Mouse (Mus musculus) CH12.LX (cell line): ENCODE results near the gene AW011738. TPM values are rescaled to one million over a fixed set of nuclear protein-coding genes. Genes with fewer than 3 reads are reported as not detected.

Experiments used
- DNase-seq: peaks from one replicate; pipeline ENCODE4 v3.0.0-alpha.2; 2013; ENCODE audit errors: extremely low read depth
- H3K27ac ChIP-seq: 2 replicates; pipeline ENCODE4 v1.5.1; 2012; ENCODE audit warnings: low read depth, mild to moderate bottlenecking, control low read depth, moderate library complexity; ENCODE audit not compliant: insufficient read depth
- H3K27me3 ChIP-seq: replicated peaks from 2 replicates; pipeline ENCODE3; 2012; ENCODE audit warnings: inconsistent platforms
- H3K36me3 ChIP-seq, 2 experiments: replicated peaks in 1 of 2; 2 replicates each; pipeline versions ENCODE3 to v1.6.1; 2012; ENCODE audit warnings: inconsistent platforms in 1 of 2, low read length in 1 of 2, mild to moderate bottlenecking in 1 of 2, mixed read lengths in 1 of 2, moderate library complexity in 1 of 2; ENCODE audit not compliant: control insufficient read depth in 1 of 2, insufficient read depth in 1 of 2
- H3K4me1 ChIP-seq, 2 experiments: 2 replicates each; pipeline ENCODE4 v1.6.1; 2012; ENCODE audit warnings: inconsistent platforms in 1 of 2, moderate library complexity in 1 of 2; ENCODE audit not compliant: insufficient read depth in 2 of 2, control insufficient read depth in 1 of 2
- H3K4me2 ChIP-seq: 2 replicates; pipeline ENCODE4 v1.6.1; 2012; ENCODE audit warnings: low read depth, mild to moderate bottlenecking, control low read depth; ENCODE audit not compliant: poor library complexity, insufficient read depth, severe bottlenecking
- H3K4me3 ChIP-seq, 3 experiments: fragments of 150-350 bp in 1 of 3; sonication (generic) in 1 of 3; replicated peaks in 1 of 3; 2 replicates each; pipeline versions ENCODE3 to v1.5.1; 2011 to 2012; ENCODE audit warnings: low read depth in 2 of 3, low read length in 2 of 3, mild to moderate bottlenecking in 2 of 3, moderate library complexity in 2 of 3, control low read depth in 1 of 3, improper control_type of control experiment in 1 of 3, inconsistent platforms in 1 of 3, mixed read lengths in 1 of 3; ENCODE audit not compliant: poor library complexity in 1 of 3
- H3K79me2 ChIP-seq: replicated peaks from 2 replicates; pipeline ENCODE4 v1.6.1; 2012; ENCODE audit warnings: mild to moderate bottlenecking, moderate library complexity; ENCODE audit not compliant: control insufficient read depth, poor library complexity, insufficient read depth, severe bottlenecking; ENCODE audit errors: extremely low read depth
- H3K9ac ChIP-seq: 2 replicates; pipeline ENCODE4 v1.6.1; 2012; ENCODE audit warnings: low read depth, mild to moderate bottlenecking, control low read depth, moderate library complexity; ENCODE audit not compliant: insufficient read depth
- H3K9me3 ChIP-seq: replicated peaks from 2 replicates; pipeline ENCODE3; 2012; ENCODE audit warnings: low read length, inconsistent platforms, mixed read lengths
- CHD1 ChIP-seq: IDR thresholded peaks from 2 replicates; pipeline ENCODE4 v1.6.1; 2012; ENCODE audit warnings: low read depth, low read length, improper control_type of control experiment, inconsistent platforms
- CHD2 ChIP-seq: IDR thresholded peaks from 2 replicates; pipeline ENCODE4 v1.6.1; 2011; ENCODE audit warnings: low read length, improper control_type of control experiment
- CTCF ChIP-seq, 2 experiments: IDR thresholded peaks in 1 of 2; conservative IDR thresholded peaks in 1 of 2; 2 replicates each; pipeline ENCODE4 v1.5.1; 2011 to 2012; ENCODE audit warnings: low read depth in 2 of 2, low read length in 2 of 2, improper control_type of control experiment in 1 of 2, inconsistent platforms in 1 of 2, mild to moderate bottlenecking in 1 of 2, moderate library complexity in 1 of 2
- E2F4 ChIP-seq: IDR thresholded peaks from 2 replicates; pipeline ENCODE4 v1.6.1; 2011; ENCODE audit warnings: low read depth, low read length, improper control_type of control experiment; ENCODE audit not compliant: insufficient replicate concordance
- ELF1 ChIP-seq: IDR thresholded peaks from 2 replicates; pipeline ENCODE4 v1.6.1; 2014; ENCODE audit warnings: low read depth, mild to moderate bottlenecking, inconsistent platforms, low read length, improper control_type of control experiment
- EP300 ChIP-seq: IDR thresholded peaks from 2 replicates; pipeline ENCODE4 v1.6.1; 2011; ENCODE audit warnings: low read length, improper control_type of control experiment
- GABPA ChIP-seq: IDR thresholded peaks from 2 replicates; pipeline ENCODE4 v1.6.1; 2012; ENCODE audit warnings: low read depth, low read length, improper control_type of control experiment, inconsistent platforms; ENCODE audit not compliant: insufficient replicate concordance
- HCFC1 ChIP-seq: IDR thresholded peaks from 2 replicates; pipeline ENCODE4 v1.6.1; 2012; ENCODE audit warnings: low read depth, mild to moderate bottlenecking, inconsistent platforms, low read length, improper control_type of control experiment
- IRF4 ChIP-seq: IDR thresholded peaks from 2 replicates; pipeline ENCODE4 v1.6.1; 2014; ENCODE audit warnings: low read depth, mild to moderate bottlenecking, inconsistent platforms, low read length, improper control_type of control experiment
- JUND ChIP-seq: conservative IDR thresholded peaks from 2 replicates; pipeline ENCODE4 v1.6.1; 2011; ENCODE audit warnings: low read depth, low read length, improper control_type of control experiment
- KAT2A ChIP-seq: IDR thresholded peaks from 2 replicates; pipeline ENCODE4 v1.6.1; 2012; ENCODE audit warnings: low read length, improper control_type of control experiment, inconsistent platforms; ENCODE audit not compliant: insufficient replicate concordance
- MAFK ChIP-seq: IDR thresholded peaks from 2 replicates; pipeline ENCODE4 v1.6.1; 2011; ENCODE audit warnings: low read length, improper control_type of control experiment; ENCODE audit not compliant: insufficient replicate concordance
- MEF2A ChIP-seq: IDR thresholded peaks from 2 replicates; pipeline ENCODE4 v1.6.1; 2014; ENCODE audit warnings: low read depth, mild to moderate bottlenecking, inconsistent platforms, low read length, improper control_type of control experiment, borderline replicate concordance
- MYC ChIP-seq: IDR thresholded peaks from 2 replicates; pipeline ENCODE4 v1.6.1; 2011; ENCODE audit warnings: low read depth, mild to moderate bottlenecking, improper control_type of control experiment, low read length
- NRF1 ChIP-seq: IDR thresholded peaks from 2 replicates; pipeline ENCODE4 v1.6.1; 2014; ENCODE audit warnings: low read depth, mild to moderate bottlenecking, inconsistent platforms, low read length, improper control_type of control experiment, moderate library complexity
- PAX5 ChIP-seq: IDR thresholded peaks from 2 replicates; pipeline ENCODE4 v1.6.1; 2012; ENCODE audit warnings: low read length, inconsistent platforms, mixed read lengths
- POLR2A ChIP-seq: IDR thresholded peaks from 2 replicates; pipeline ENCODE4 v1.6.1; 2011; ENCODE audit warnings: low read depth, mild to moderate bottlenecking, improper control_type of control experiment, low read length
- POLR2AphosphoS2 ChIP-seq: IDR thresholded peaks from 2 replicates; pipeline ENCODE4 v1.6.1; 2011; ENCODE audit warnings: low read depth, low read length, improper control_type of control experiment
- RAD21 ChIP-seq: IDR thresholded peaks from 2 replicates; pipeline ENCODE4 v1.6.1; 2011; ENCODE audit warnings: low read depth, mild to moderate bottlenecking, low read length, improper control_type of control experiment, moderate library complexity
- RCOR1 ChIP-seq: conservative IDR thresholded peaks from 2 replicates; pipeline ENCODE4 v1.6.1; 2012; ENCODE audit warnings: low read depth, mild to moderate bottlenecking, inconsistent platforms, low read length, improper control_type of control experiment
- SIN3A ChIP-seq: IDR thresholded peaks from 2 replicates; pipeline ENCODE4 v1.6.1; 2012; ENCODE audit warnings: low read length, improper control_type of control experiment, inconsistent platforms
- SMC3 ChIP-seq: IDR thresholded peaks from 2 replicates; pipeline ENCODE4 v1.6.1; 2011; ENCODE audit warnings: low read depth, low read length, improper control_type of control experiment
- TBP ChIP-seq: conservative IDR thresholded peaks from 2 replicates; pipeline ENCODE4 v1.6.1; 2011; ENCODE audit warnings: low read depth, low read length, improper control_type of control experiment
- TCF12 ChIP-seq: IDR thresholded peaks from 2 replicates; pipeline ENCODE4 v1.6.1; 2014; ENCODE audit warnings: low read depth, mild to moderate bottlenecking, inconsistent platforms, low read length, improper control_type of control experiment
- USF1 ChIP-seq: IDR thresholded peaks from 2 replicates; pipeline ENCODE4 v1.6.1; 2014; ENCODE audit warnings: low read depth, mild to moderate bottlenecking, inconsistent platforms, low read length, improper control_type of control experiment
- ZKSCAN1 ChIP-seq: IDR thresholded peaks from 2 replicates; pipeline ENCODE4 v1.6.1; 2012; ENCODE audit warnings: low read depth, inconsistent platforms, low read length, improper control_type of control experiment, borderline replicate concordance
- ZNF384 ChIP-seq: IDR thresholded peaks from 2 replicates; pipeline ENCODE4 v1.6.1; 2012; ENCODE audit warnings: low read depth, low read length, improper control_type of control experiment, inconsistent platforms
- dilution Hi-C: fragments of 300-500 bp; cut with MboI; formaldehyde crosslinking; loops from 2 replicates; pipeline ENCODE4 v1.14.3; 2020; ENCODE audit warnings: low sequenced_read_pairs; ENCODE audit not compliant: extremely low pct_unique_long_range_greater_than_20kb, extremely low pct_ligation_motif_present
- in situ Hi-C: fragments of 300-500 bp; cut with MboI; formaldehyde crosslinking; loops from 3 replicates; pipeline ENCODE4 v1.14.3; 2019; ENCODE audit warnings: low sequenced_read_pairs, low pct_ligation_motif_present, low pct_unique_long_range_greater_than_20kb, mixed read lengths
- polyA plus RNA-seq: library from polyadenylated mRNA; unstranded; fragments of >175 nt; gene quantifications from 2 replicates; pipeline ENCODE4 v1.2.1, GENCODE M21; 2012; ENCODE audit warnings: low read depth; ENCODE audit not compliant: insufficient read length
- total RNA-seq, 2 experiments: library from RNA; depleted of rRNA; stranded (reverse); fragments of 300-350 nt in 1 of 2; fragments of >200 nt in 1 of 2; gene quantifications; 2 replicates each; pipeline ENCODE4 v1.2.3; 2012 to 2014

Gene AW011738
- total and polyA plus RNA-seq, 3 experiments: 0.15 to 1.6 (median 0.20) TPM

DNA sequence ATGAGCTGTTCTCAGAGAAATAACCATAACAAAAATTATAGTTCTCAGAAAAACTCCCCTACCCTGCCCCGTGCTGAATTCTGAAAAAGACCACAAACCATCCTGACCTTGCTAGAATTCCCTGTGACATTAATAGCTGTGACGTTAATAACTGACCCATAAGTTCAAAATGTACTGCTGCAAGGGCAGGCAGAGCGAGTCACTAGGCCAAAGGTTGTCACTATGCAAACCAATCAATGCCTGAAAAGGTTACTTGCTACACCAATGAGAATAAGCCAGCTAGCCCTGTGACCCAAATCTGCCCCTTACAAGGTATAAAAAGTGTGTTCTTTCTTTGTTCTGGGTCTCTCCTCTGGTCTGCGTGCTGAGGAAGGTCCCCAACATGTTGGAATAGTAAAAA, 5.8 kb downstream of the AW011738 start:
- Histone ChIP-seq H3K27ac (no peak overlapping the region), H3K36me3 (no peaks in the 10 kb centered on the region), H3K79me2 (no peaks in the 10 kb centered on the region), H3K27me3 (peaks cover 15% of the 10 kb centered on the region), H3K9ac (no peak overlapping the region), H3K9me3 (no peaks in the 10 kb centered on the region), H3K4me3 (no peak overlapping the region), H3K4me1 (peaks cover 0 to 3% of the 10 kb centered on the region in 2 experiments; a peak in 2 of 4 replicates), H3K4me2 (no peak overlapping the region)
- no peak for TF ChIP-seq CTCF (conservative IDR thresholded peaks at IDR 0.05 in 1 of 2, IDR thresholded peaks at IDR 0.05 in 1 of 2; ENCODE audit: low read depth in 2 of 2, low read length in 2 of 2)
- TF ChIP-seq CHD2: no peak
- no peak for TF ChIP-seq NRF1
- no peak for TF ChIP-seq RAD21
- no peak for TF ChIP-seq TBP
- TF ChIP-seq RCOR1: no peak
- TF ChIP-seq POLR2A: no peak
- TF ChIP-seq SIN3A: no peak
- no peak for TF ChIP-seq KAT2A
- TF ChIP-seq SMC3: no peak
- TF ChIP-seq EP300: no peak
- no peak for TF ChIP-seq TCF12
- TF ChIP-seq HCFC1: no peak
- TF ChIP-seq MYC: no peak
- no peak for TF ChIP-seq USF1
- in situ Hi-C loops: no loop called here
- dilution Hi-C loops: no loop called here
- no peak for DNase-seq

DNA sequence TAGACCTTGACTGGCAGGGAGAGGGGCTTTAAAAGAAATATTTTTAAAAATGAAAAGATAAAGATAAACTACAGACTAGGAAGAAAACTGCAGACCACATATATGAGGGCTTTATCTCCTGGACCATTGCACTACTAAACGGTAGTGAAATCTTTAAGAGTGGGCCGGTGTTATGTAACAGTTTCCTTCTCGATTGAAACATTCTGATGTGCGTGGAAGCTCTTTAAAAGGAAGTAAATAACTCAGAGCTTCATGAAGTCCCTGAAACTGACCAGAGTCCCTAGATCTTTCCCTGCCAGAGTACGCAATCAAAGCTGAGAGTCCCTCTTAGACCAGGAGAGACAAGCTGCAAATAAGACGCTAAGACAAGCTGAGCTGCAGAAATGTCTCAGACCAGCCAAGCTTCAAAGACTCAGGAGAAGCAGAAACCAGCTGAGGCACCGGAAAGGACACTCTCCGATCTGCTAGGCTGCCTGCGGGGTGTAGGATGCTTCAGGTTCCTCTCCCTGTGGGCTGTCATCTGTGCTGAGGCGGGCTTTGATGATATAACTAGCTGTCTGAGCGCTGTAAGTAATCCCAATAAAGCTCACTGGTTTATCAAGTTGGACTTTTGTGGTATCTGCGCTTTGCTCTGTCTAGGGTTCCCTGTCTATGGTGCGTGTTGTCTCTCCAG, 7.0 kb downstream of the AW011738 start:
- Histone ChIP-seq H3K4me2 (no peak overlapping the region), H3K4me1 (peaks cover 0 to 7% of the 10 kb centered on the region in 2 experiments; a peak in 3 of 4 replicates), H3K9ac (no peak overlapping the region)
- TF ChIP-seq IRF4 (no peak), ZNF384 (no peak), SIN3A (no peak), KAT2A (no peak), MAFK (no peak), PAX5 (no peak), CHD1 (no peak), ZKSCAN1 (no peak), TBP (no peak), NRF1 (no peak), E2F4 (no peak), MEF2A (no peak), ELF1 (no peak), MYC (no peak), JUND (no peak), POLR2AphosphoS2 (no peak), GABPA (no peak), RCOR1 (no peak), CTCF (conservative IDR thresholded peaks at IDR 0.05 in 1 of 2, IDR thresholded peaks at IDR 0.05 in 1 of 2; ENCODE audit: low read depth in 2 of 2, low read length in 2 of 2) (no peak)
- TF ChIP-seq, all 38 proteins: peak for 0
- peaks cover 3% of the 10 kb centered on the region for H3K27me3 ChIP-seq
- no peaks in the 10 kb centered on the region for H3K9me3 ChIP-seq
- dilution Hi-C loops (no loop called here), in situ Hi-C loops (no loop called here)
- no peaks in the 10 kb centered on the region for H3K79me2 ChIP-seq
- no peak overlapping the region for H3K4me3 ChIP-seq
- H3K36me3 ChIP-seq: no peaks in the 10 kb centered on the region
- no peak overlapping the region for H3K27ac ChIP-seq
- DNase-seq: no peak
